8 mouse cellular contexts compared by ENCODE assay signal in genomic region chr6:67036356-67036811, GRCm38 (mm10). TPM values are rescaled to one million over a fixed set of nuclear protein-coding genes. Genes with fewer than 3 reads are reported as not detected.
DNase-seq lines count a peak whose midpoint lies in the region; ATAC-seq and TF ChIP-seq lines count a peak whose summit lies in the region.

No protein-coding gene starts in this region.

- no peaks in the 10 kb centered on the region for H3K9me3 ChIP-seq in forebrain, postnatal 0 days (ENCODE audit: low read length)
- H3K9me3 ChIP-seq in lung, embryonic 14.5 days (ENCODE audit: low read depth, low read length): no peaks in the 10 kb centered on the region

- peak; percentile 82 for ATAC-seq in forebrain, postnatal 0 days
- ATAC-seq in lung, embryonic 14.5 days (ENCODE audit: insufficient read depth): peak; percentile 82
- ATAC-seq in neutrophil, adult 5-6 weeks (ENCODE audit: extremely low read depth, insufficient number of reproducible peaks, low FRiP score, poor library complexity, severe bottlenecking): peak; percentile 63

- H3K4me2 ChIP-seq in forebrain, postnatal 0 days (ENCODE audit: low read depth): peak overlapping the region; percentile 87
- peak overlapping the region; percentile 66 for H3K4me2 ChIP-seq in lung, embryonic 14.5 days

- WGBS in cerebellum, adult 2 months: 1% methylated on average over 29 of the region's 29 CpGs
- 2% methylated on average over 29 of the region's 29 CpGs for WGBS in forebrain, postnatal 0 days
- under 1% methylated on average over 29 of the region's 29 CpGs for WGBS in lung, embryonic 14.5 days

- H3K27me3 ChIP-seq in cerebellum, adult 2 months (ENCODE audit: control insufficient read depth, insufficient read depth, low read length): no peaks in the 10 kb centered on the region
- H3K27me3 ChIP-seq in forebrain, postnatal 0 days (ENCODE audit: insufficient read depth, low read length): no peaks in the 10 kb centered on the region
- H3K27me3 ChIP-seq in lung, embryonic 14.5 days (ENCODE audit: insufficient read depth, low read length): no peaks in the 10 kb centered on the region

- peak overlapping the region; percentile 62 for H3K9ac ChIP-seq in forebrain, postnatal 0 days
- H3K9ac ChIP-seq in lung, embryonic 14.5 days: peak overlapping the region; percentile 75

- DNase-seq in MEL-GATA-1-ER (ENCODE audit: extremely low read depth, low read depth): peak; percentile 70
- peak; percentile 75 to 79 for DNase-seq in cerebellum, adult 2 months
- peak; percentile 76 for DNase-seq in forebrain, postnatal 0 days
- peak; percentile 85 for DNase-seq in heart, postnatal 4 days
- DNase-seq in layer of hippocampus, adult 8-10 months (ENCODE audit: low spot score in 2 of 2): peak; percentile 68 to 69
- DNase-seq in lung, embryonic 14.5 days: peak; percentile 93
- DNase-seq in testis, postnatal 14 days (ENCODE audit: low spot score): peak; percentile 79

- H3K4me3 ChIP-seq in cerebellum, adult 2 months (replicated peaks; ENCODE audit: insufficient read depth, low read depth, low read length): peak overlapping the region; percentile 82
- H3K4me3 ChIP-seq in forebrain, postnatal 0 days (ENCODE audit: low read depth, low read length): peak overlapping the region; percentile 73
- H3K4me3 ChIP-seq in lung, embryonic 14.5 days (ENCODE audit: low read depth, low read length): peak overlapping the region; percentile 67

- TF ChIP-seq POLR2A in cerebellum, adult 2 months (IDR thresholded peaks at IDR 0.05; ENCODE audit: borderline replicate concordance, insufficient read depth, low read length): 0 out of 2 replicates have a peak, but pooled peaks have one; percentile 13

- TF ChIP-seq CTCF in cerebellum, adult 2 months (IDR thresholded peaks at IDR 0.05; ENCODE audit: borderline replicate concordance, insufficient read depth, low read depth, low read length): peak; percentile 53
- TF ChIP-seq CTCF in forebrain, postnatal 0 days (IDR thresholded peaks at IDR 0.05; ENCODE audit: low read depth): peak; percentile 70
- TF ChIP-seq CTCF in lung, embryonic 14.5 days (IDR thresholded peaks at IDR 0.05; ENCODE audit: low read depth): peak; percentile 72

- peaks cover 2% of the 10 kb centered on the region; the same call in 1 of the 2 replicates for H3K4me1 ChIP-seq in cerebellum, adult 2 months (ENCODE audit: control insufficient read depth, insufficient read depth, low read length)
- peaks cover 6% of the 10 kb centered on the region; the same call in 1 of the 2 replicates for H3K4me1 ChIP-seq in forebrain, postnatal 0 days (ENCODE audit: insufficient read depth)
- peaks cover 8% of the 10 kb centered on the region; the same call in 1 of the 2 replicates for H3K4me1 ChIP-seq in lung, embryonic 14.5 days (ENCODE audit: insufficient read depth)

- peak overlapping the region; percentile 73 for H3K27ac ChIP-seq in cerebellum, adult 2 months (ENCODE audit: insufficient read depth, low read length)
- peak overlapping the region; percentile 77 for H3K27ac ChIP-seq in forebrain, postnatal 0 days (ENCODE audit: low read depth, low read length)
- H3K27ac ChIP-seq in lung, embryonic 14.5 days (ENCODE audit: low read depth): peak overlapping the region; percentile 92

- H3K36me3 ChIP-seq in forebrain, postnatal 0 days (ENCODE audit: insufficient read depth): no peaks in the 10 kb centered on the region
- no peaks in the 10 kb centered on the region for H3K36me3 ChIP-seq in lung, embryonic 14.5 days (ENCODE audit: insufficient read depth)

RNA-seq across cellular contexts. Expression of gene Gadd45a, which starts 0.9 kb away (rescaled TPM):
- polyA plus RNA-seq in cerebellum, adult 2 months (2012; rRNA removed): 30.4 TPM in 2 replicates
- total RNA-seq in forebrain, postnatal 0 days (2014; rRNA removed): 4.8 and 7.9 TPM in 2 replicates
- 6.9 and 7.8 TPM in 2 replicates for polyA plus RNA-seq in forebrain, postnatal 0 days (2015; fragmentation: Nextera tagmentation; extraction: Ambion mirVana)
- 1 to 10 TPM; 7.2 to 8.7 TPM for total RNA-seq in heart, postnatal 4 days (2021)
- total RNA-seq in layer of hippocampus, adult 8-10 months (2022): 1 to 10 TPM; 6.0 to 8.9 (median 8.0) TPM
- 9.9 and 13.0 TPM in 2 replicates for polyA plus RNA-seq in lung, embryonic 14.5 days (2014; fragmentation: Nextera tagmentation; extraction: Ambion mirVana)
- total RNA-seq in neutrophil, adult 5-6 weeks (2017): 179 and 195 TPM in 2 replicates

Comparison
In these comparisons a context has a peak if more than half of its experiments do, and no peak if none do; other contexts are left out.
1. Peak in every context shown above with its lines: DNase-seq, ATAC-seq, H3K4me3 ChIP-seq and H3K27ac ChIP-seq.
2. RNA of gene Gadd45a, which starts 0.9 kb away (total RNA-seq): 179 to 195 TPM in neutrophil, adult 5-6 weeks; 6.0 to 8.9 TPM in layer of hippocampus, adult 8-10 months, 7.2 to 8.7 TPM in heart, postnatal 4 days and 4.8 to 7.9 TPM in forebrain, postnatal 0 days; every median in the first group is over 10 times any median in the second.